Mouse (Mus musculus) T-helper 2 cell (primary cell): ENCODE measurements at regions not wholly inside any gene's neighbourhood (a gene's known extent, or its start where the extent isn't known, plus 50 kb on each side); places are given as distances from the start of the nearest gene placed in this dataset.
"Not testable (repeated sequence)": the region's sequence is repeated elsewhere in the genome, so short reads cannot be mapped to it uniquely, and the experiment has no call there.

Source experiments
- in situ Hi-C: fragments of 300-600 bp; cut with MboI, MseI; formaldehyde crosslinking; loops from one replicate; pipeline ENCODE4 v1.15.1; 2025; ENCODE audit warnings: high pct_unique_total_duplicates

GRCm38 (mm10) chr13:61805300-61805699 is 235.4 kb upstream of the Cts3 start:
- in situ Hi-C loops, result loop anchor here (5.0 kb wide), 1 partner anchor 212 kb away; no protein-coding TSS in a partner anchor

- in situ Hi-C loops, result not testable (repeated sequence)
These were observed 234.4 kb upstream of the Cts3 start for GRCm38 (mm10) chr13:61804168-61804874.

DNA sequence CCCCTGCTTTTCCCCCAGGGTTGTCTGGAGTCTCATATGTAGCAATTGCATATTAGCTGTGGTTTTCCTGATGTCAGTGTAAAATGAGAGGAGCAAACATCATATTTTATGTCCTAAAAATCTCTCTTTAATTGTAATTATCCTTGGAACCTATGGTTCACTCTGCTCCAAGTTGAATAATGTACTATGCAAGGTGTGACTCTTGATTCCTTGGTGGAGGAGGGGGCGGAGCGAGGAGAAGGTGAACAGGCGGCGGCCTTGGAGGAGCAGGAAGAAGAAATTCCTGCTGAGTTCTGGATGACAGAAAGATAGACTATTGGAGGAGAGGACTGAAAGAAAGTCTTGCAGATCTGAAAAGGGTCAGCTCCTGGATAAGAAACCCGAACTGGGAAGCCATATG is 233.8 kb upstream of the Cts3 start:
- in situ Hi-C loops, result not testable (repeated sequence)

DNA sequence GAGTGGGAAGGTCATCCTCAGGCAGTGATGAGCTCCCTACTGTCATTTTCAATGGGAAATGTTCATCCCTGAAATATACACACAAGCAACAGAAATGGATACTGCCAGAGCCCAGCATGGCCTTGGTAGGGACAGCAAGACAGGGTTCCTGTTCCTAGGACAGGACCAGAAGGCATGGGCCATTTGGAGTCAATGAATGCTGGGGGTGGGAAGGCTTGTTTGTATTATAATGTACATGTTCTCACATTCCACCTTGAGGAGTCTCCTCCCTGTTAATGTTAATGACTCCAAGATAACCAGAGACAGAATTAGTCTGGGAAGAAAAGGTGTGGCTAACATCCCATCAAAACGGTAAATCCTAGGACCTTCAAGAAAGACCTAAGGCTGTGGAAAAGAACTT is 193.5 kb upstream of the Cts3 start:
- in situ Hi-C loops, result not testable (repeated sequence)
